8 mouse cellular contexts compared by ENCODE assay signal in the genomic region with DNA sequence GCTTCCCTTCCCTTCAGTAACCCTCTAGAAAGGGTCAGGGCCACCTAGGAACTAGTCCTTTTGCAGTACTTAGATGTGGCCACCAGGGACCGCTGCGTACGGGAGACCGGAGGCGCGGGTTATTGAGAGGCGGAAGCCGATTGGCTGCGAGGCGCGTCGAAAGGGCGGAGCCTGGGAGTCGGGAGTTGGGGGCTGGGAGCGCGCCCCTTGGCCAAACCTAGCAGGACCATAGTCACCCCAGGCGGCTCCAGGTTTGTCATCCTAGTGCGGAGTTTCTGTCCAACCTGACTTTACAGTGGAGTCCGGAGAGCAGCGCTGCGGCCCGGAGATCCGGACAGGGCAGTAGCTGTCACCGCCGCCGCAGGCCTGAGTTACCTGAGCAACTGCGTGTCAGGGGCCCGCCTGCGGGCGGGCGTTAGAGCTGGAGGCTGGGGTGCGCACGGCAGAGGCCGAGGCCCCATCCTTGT. TPM values are rescaled to one million over a fixed set of nuclear protein-coding genes. Genes with fewer than 3 reads are reported as not detected.
DNase-seq lines count a peak whose midpoint lies in the region; ATAC-seq and TF ChIP-seq lines count a peak whose summit lies in the region.

No protein-coding gene starts in this region.

- H3K9ac ChIP-seq in forebrain, embryonic 11.5 days (ENCODE audit: low read length) = peak overlapping the region; percentile 68
- H3K9ac ChIP-seq in heart, embryonic 16.5 days (ENCODE audit: low read length) = peak overlapping the region; percentile 86
- H3K9ac ChIP-seq in liver, embryonic 14.5 days (replicated peaks) = peak overlapping the region; percentile 95
- H3K9ac ChIP-seq in stomach, embryonic 15.5 days = no peak overlapping the region

- DNase-seq in c-Kit-positive CD71-positive TER-119-negative erythroid progenitor cells, embryonic 14.5 days (ENCODE audit: low read depth) = peak; percentile 90
- DNase-seq in forebrain, embryonic 11.5 days (ENCODE audit: low spot score) = peak; percentile 96
- peak; percentile 94 to 98 for DNase-seq in kidney, postnatal 36 days
- DNase-seq in liver, embryonic 14.5 days (ENCODE audit: low read depth in 3 of 3, low spot score in 3 of 3) = peak; percentile 86 to 88 (median 86)
- DNase-seq in neural tube, embryonic 10.5 days (ENCODE audit: extremely low spot score, low spot score) = peak; percentile 94

- H3K4me1 ChIP-seq in E14TG2a.4 (replicated peaks; ENCODE audit: low read depth, low read length) = peaks cover 21% of the 10 kb centered on the region
- peaks cover 4% of the 10 kb centered on the region; the same call in 1 of the 2 replicates for H3K4me1 ChIP-seq in forebrain, embryonic 11.5 days (replicated peaks; ENCODE audit: control insufficient read depth, insufficient read depth, low read length)
- peaks cover 11% of the 10 kb centered on the region for H3K4me1 ChIP-seq in heart, embryonic 16.5 days (ENCODE audit: control insufficient read depth, insufficient read depth, low read length)
- peaks cover 33 to 37% of the 10 kb centered on the region in 2 experiments for H3K4me1 ChIP-seq in liver, embryonic 14.5 days (replicated peaks; ENCODE audit: control insufficient read depth in 2 of 2, insufficient read depth in 2 of 2, low read length in 1 of 2)
- 0 out of 2 replicates have a peak, but pooled peaks cover 4% of the 10 kb centered on the region for H3K4me1 ChIP-seq in stomach, embryonic 15.5 days

- H3K36me3 ChIP-seq in E14TG2a.4 (ENCODE audit: insufficient read depth, low read length) = no peaks in the 10 kb centered on the region
- no peaks in the 10 kb centered on the region for H3K36me3 ChIP-seq in forebrain, embryonic 11.5 days (ENCODE audit: control insufficient read depth, insufficient read depth, low read length)
- no peaks in the 10 kb centered on the region for H3K36me3 ChIP-seq in heart, embryonic 16.5 days (ENCODE audit: control insufficient read depth, insufficient read depth)
- no peaks in the 10 kb centered on the region for H3K36me3 ChIP-seq in liver, embryonic 14.5 days (replicated peaks; ENCODE audit: control insufficient read depth, insufficient read depth, low read depth)
- no peaks in the 10 kb centered on the region for H3K36me3 ChIP-seq in stomach, embryonic 15.5 days

- peak; percentile 77 for TF ChIP-seq CTCF in E14TG2a.4 (conservative IDR thresholded peaks at IDR 0.05; ENCODE audit: low read length)
- peak; percentile 97 for TF ChIP-seq CTCF in liver, embryonic 14.5 days (IDR thresholded peaks at IDR 0.05; ENCODE audit: low read depth)

- H3K9me3 ChIP-seq in E14TG2a.4 (ENCODE audit: low read length) = no peaks in the 10 kb centered on the region
- no peaks in the 10 kb centered on the region for H3K9me3 ChIP-seq in forebrain, embryonic 11.5 days (ENCODE audit: control insufficient read depth, low read length)
- no peaks in the 10 kb centered on the region for H3K9me3 ChIP-seq in heart, embryonic 16.5 days (replicated peaks; ENCODE audit: control insufficient read depth, low read length)
- no peaks in the 10 kb centered on the region for H3K9me3 ChIP-seq in liver, embryonic 14.5 days (ENCODE audit: control insufficient read depth, low read length)
- H3K9me3 ChIP-seq in stomach, embryonic 15.5 days = no peaks in the 10 kb centered on the region

- H3K27ac ChIP-seq in forebrain, embryonic 11.5 days (ENCODE audit: low read depth, low read length) = no peak overlapping the region
- peak overlapping the region; percentile 37; the same call in 1 of the 2 replicates for H3K27ac ChIP-seq in heart, embryonic 16.5 days (ENCODE audit: low read length)
- H3K27ac ChIP-seq in liver, embryonic 14.5 days = peak overlapping the region; percentile 91
- H3K27ac ChIP-seq in stomach, embryonic 15.5 days = peak overlapping the region; percentile 65; the same call in 1 of the 2 replicates

- under 1% methylated on average over 34 of the region's 34 CpGs for WGBS in forebrain, embryonic 11.5 days
- WGBS in heart, embryonic 16.5 days = under 1% methylated on average over 34 of the region's 34 CpGs
- WGBS in liver, embryonic 14.5 days (ENCODE audit: insufficient replicate concordance) = under 1% methylated on average over 34 of the region's 34 CpGs
- under 1% methylated on average over 34 of the region's 34 CpGs for WGBS in stomach, embryonic 15.5 days

- H3K4me3 ChIP-seq in E14TG2a.4 (replicated peaks; ENCODE audit: low read length) = peak overlapping the region; percentile 98
- H3K4me3 ChIP-seq in forebrain, embryonic 11.5 days (ENCODE audit: low read depth, low read length) = peak overlapping the region; percentile 80
- H3K4me3 ChIP-seq in heart, embryonic 16.5 days (ENCODE audit: low read length) = peak overlapping the region; percentile 90
- H3K4me3 ChIP-seq in liver, embryonic 14.5 days (ENCODE audit: insufficient read depth in 1 of 2, low read depth in 2 of 2, low read length in 2 of 2) = peak overlapping the region; percentile 90 to 96
- H3K4me3 ChIP-seq in stomach, embryonic 15.5 days (replicated peaks) = peak overlapping the region; percentile 88

- peak overlapping the region; percentile 94 for H3K4me2 ChIP-seq in forebrain, embryonic 11.5 days (ENCODE audit: low read depth, low read length, severe bottlenecking)
- H3K4me2 ChIP-seq in heart, embryonic 16.5 days (ENCODE audit: low read depth, low read length) = peak overlapping the region; percentile 95
- peak overlapping the region; percentile 82 for H3K4me2 ChIP-seq in liver, embryonic 14.5 days (ENCODE audit: low read depth)
- peak overlapping the region; percentile 91 for H3K4me2 ChIP-seq in stomach, embryonic 15.5 days

- no peak for TF ChIP-seq EP300 in liver, embryonic 14.5 days (IDR thresholded peaks at IDR 0.05; ENCODE audit: low read depth)

- H3K27me3 ChIP-seq in E14TG2a.4 (ENCODE audit: insufficient read depth, low read length) = peaks cover 38% of the 10 kb centered on the region
- 0 out of 2 replicates have a peak, but pooled peaks cover 3% of the 10 kb centered on the region for H3K27me3 ChIP-seq in forebrain, embryonic 11.5 days (ENCODE audit: control insufficient read depth, insufficient read depth, low read length)
- peaks cover 12% of the 10 kb centered on the region; the same call in 1 of the 2 replicates for H3K27me3 ChIP-seq in heart, embryonic 16.5 days (ENCODE audit: control insufficient read depth, insufficient read depth, low read length)
- no peaks in the 10 kb centered on the region for H3K27me3 ChIP-seq in liver, embryonic 14.5 days (ENCODE audit: control insufficient read depth, insufficient read depth, low read length)
- no peaks in the 10 kb centered on the region for H3K27me3 ChIP-seq in stomach, embryonic 15.5 days (replicated peaks)

- ATAC-seq in forebrain, embryonic 11.5 days (replicated peaks; ENCODE audit: low FRiP score) = peak; percentile 94
- ATAC-seq in heart, embryonic 16.5 days (replicated peaks; ENCODE audit: extremely low read depth, insufficient read depth, low FRiP score) = peak; percentile 87
- ATAC-seq in liver, embryonic 14.5 days (ENCODE audit: insufficient read depth) = peak; percentile 85
- ATAC-seq in stomach, embryonic 15.5 days (ENCODE audit: insufficient read depth, low FRiP score, low read depth) = peak; percentile 91

RNA-seq across cellular contexts. Expression of a gene that starts 0.5 kb away (rescaled TPM):
- 12.3 and 14.3 TPM in 2 replicates for polyA plus RNA-seq in forebrain, embryonic 11.5 days (2014; fragmentation: Nextera tagmentation; extraction: Ambion mirVana)
- 16.2 and 18.5 TPM in 2 replicates for polyA plus RNA-seq in heart, embryonic 16.5 days (2015; fragmentation: Nextera tagmentation; extraction: Ambion mirVana)
- polyA plus RNA-seq in liver, embryonic 14.5 days (2012; rRNA removed) = 6.9 and 7.9 TPM in 2 replicates
- 9.3 and 11.2 TPM in 2 replicates for polyA plus RNA-seq in liver, embryonic 14.5 days (2014; fragmentation: Nextera tagmentation; extraction: Ambion mirVana)
- polyA plus RNA-seq in stomach, embryonic 15.5 days (2015; fragmentation: Nextera tagmentation; extraction: Ambion mirVana) = 26.5 TPM in 2 replicates

RNA-seq across cellular contexts. Expression of a gene that starts 11.3 kb away (rescaled TPM):
- 32.2 and 37.2 TPM in 2 replicates for polyA plus RNA-seq in forebrain, embryonic 11.5 days (2014; fragmentation: Nextera tagmentation; extraction: Ambion mirVana)
- 54.1 and 59.6 TPM in 2 replicates for polyA plus RNA-seq in heart, embryonic 16.5 days (2015; fragmentation: Nextera tagmentation; extraction: Ambion mirVana)
- polyA plus RNA-seq in liver, embryonic 14.5 days (2012; rRNA removed) = 31.4 and 35.9 TPM in 2 replicates
- 53.4 and 55.6 TPM in 2 replicates for polyA plus RNA-seq in liver, embryonic 14.5 days (2014; fragmentation: Nextera tagmentation; extraction: Ambion mirVana)
- 58.4 and 67.7 TPM in 2 replicates for polyA plus RNA-seq in stomach, embryonic 15.5 days (2015; fragmentation: Nextera tagmentation; extraction: Ambion mirVana)

RNA-seq across cellular contexts. Expression of a gene that starts 57.1 kb away (rescaled TPM):
- 54.5 and 58.8 TPM in 2 replicates for polyA plus RNA-seq in forebrain, embryonic 11.5 days (2014; fragmentation: Nextera tagmentation; extraction: Ambion mirVana)
- polyA plus RNA-seq in heart, embryonic 16.5 days (2015; fragmentation: Nextera tagmentation; extraction: Ambion mirVana) = 56.4 and 61.6 TPM in 2 replicates
- 14.5 and 15.4 TPM in 2 replicates for polyA plus RNA-seq in liver, embryonic 14.5 days (2012; rRNA removed)
- polyA plus RNA-seq in liver, embryonic 14.5 days (2014; fragmentation: Nextera tagmentation; extraction: Ambion mirVana) = 18.0 and 20.2 TPM in 2 replicates
- 96.3 and 99.2 TPM in 2 replicates for polyA plus RNA-seq in stomach, embryonic 15.5 days (2015; fragmentation: Nextera tagmentation; extraction: Ambion mirVana)

RNA-seq across cellular contexts. Expression of a gene that starts 57.2 kb away (rescaled TPM):
- 46.3 and 50.0 TPM in 2 replicates for polyA plus RNA-seq in forebrain, embryonic 11.5 days (2014; fragmentation: Nextera tagmentation; extraction: Ambion mirVana)
- 20.7 and 20.8 TPM in 2 replicates for polyA plus RNA-seq in heart, embryonic 16.5 days (2015; fragmentation: Nextera tagmentation; extraction: Ambion mirVana)
- polyA plus RNA-seq in liver, embryonic 14.5 days (2012; rRNA removed) = 7.0 and 8.8 TPM in 2 replicates
- polyA plus RNA-seq in liver, embryonic 14.5 days (2014; fragmentation: Nextera tagmentation; extraction: Ambion mirVana) = 16.3 and 17.4 TPM in 2 replicates
- polyA plus RNA-seq in stomach, embryonic 15.5 days (2015; fragmentation: Nextera tagmentation; extraction: Ambion mirVana) = 29.5 and 33.6 TPM in 2 replicates
